Mouse (Mus musculus): ENCODE measurements around the gene Lpar3. TPM values are rescaled to one million over a fixed set of nuclear protein-coding genes. Genes with fewer than 3 reads are reported as not detected.

Lpar3 gene
- total and polyA plus RNA-seq, 2 experiments from 2014 or later, result 0.43 to 0.92 TPM

DNA sequence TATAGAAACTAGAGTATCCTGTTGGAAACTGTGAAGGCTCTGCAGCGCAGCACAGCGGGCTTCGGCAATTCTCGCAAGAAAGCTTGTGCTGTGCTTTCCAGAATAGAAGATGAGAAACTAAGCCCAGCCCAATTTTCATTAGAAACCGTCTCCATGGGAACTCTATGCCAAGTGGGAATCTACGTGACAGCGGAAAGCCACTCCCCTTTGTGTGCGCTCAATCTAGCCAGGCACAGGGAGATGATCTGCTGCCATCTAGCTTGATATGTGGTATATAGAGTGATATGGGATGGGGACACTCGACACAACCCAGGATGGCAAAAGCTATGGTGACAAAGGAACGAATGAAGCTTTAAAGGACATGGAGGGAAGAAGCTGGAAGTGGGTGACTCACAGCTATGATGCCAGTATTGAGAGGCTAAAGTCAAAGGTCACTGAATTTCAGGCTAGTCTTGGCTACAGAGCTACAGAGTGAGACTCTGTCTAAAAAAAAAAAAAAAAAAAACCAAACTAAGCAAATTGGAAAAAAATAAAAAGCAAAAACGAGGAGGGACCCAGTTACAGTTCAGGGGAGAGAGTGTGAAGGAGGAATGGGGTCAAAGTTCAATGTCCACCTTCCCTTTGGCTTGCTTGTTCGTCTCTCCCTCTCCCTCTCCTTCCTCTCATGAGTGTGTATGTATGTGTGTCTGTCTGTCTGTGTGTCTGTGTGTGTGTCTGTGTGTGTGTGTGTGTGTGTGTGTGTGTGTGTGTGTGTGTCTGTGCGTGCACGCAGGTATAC lies 47.5 kb downstream of the Lpar3 start:
- 67% methylated on average over 14 of the region's 14 CpGs for WGBS
- peak; percentile 97 for ATAC-seq
- H3K9me3 ChIP-seq (ENCODE audit: low read length), result no peaks in the 10 kb centered on the region
- H3K36me3 ChIP-seq (ENCODE audit: insufficient read depth), result no peaks in the 10 kb centered on the region
- H3K27me3 ChIP-seq (ENCODE audit: insufficient read depth, low read length), result no peaks in the 10 kb centered on the region
- peak overlapping the region; percentile 16 for H3K4me2 ChIP-seq (ENCODE audit: low read depth)
- no peak overlapping the region for H3K9ac ChIP-seq
- peak; percentile 60 for TF ChIP-seq CTCF (IDR thresholded peaks at IDR 0.05; ENCODE audit: low read depth)
- no peak overlapping the region for H3K4me3 ChIP-seq (ENCODE audit: low read depth, low read length)
- peak; percentile 83 for DNase-seq
- 0 out of 2 replicates have a peak, but pooled peaks cover 7% of the 10 kb centered on the region for H3K4me1 ChIP-seq (ENCODE audit: insufficient read depth)
- no peak overlapping the region for H3K27ac ChIP-seq (ENCODE audit: low read depth, low read length)

DNA sequence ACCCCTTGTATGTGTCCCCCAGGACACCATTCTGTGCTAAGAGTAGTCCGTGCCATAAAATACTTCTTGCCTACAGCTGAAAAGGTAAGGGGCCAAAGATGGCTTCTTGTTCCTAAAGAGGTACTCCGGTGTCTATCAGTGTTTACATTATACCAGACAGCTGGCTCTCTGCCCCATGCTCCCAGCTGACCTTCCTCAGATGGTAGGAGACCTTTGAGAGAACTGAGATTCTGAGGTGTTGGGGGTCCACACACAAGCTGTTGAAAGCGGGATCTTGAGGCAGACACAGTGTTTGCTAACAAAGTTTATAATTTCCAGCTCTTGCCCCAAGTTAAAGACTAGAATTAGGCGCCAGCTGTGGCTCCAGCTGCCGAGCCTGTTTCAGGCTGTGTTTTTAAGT lies 53.7 kb downstream of the Lpar3 start:
- TF ChIP-seq CTCF (IDR thresholded peaks at IDR 0.05; ENCODE audit: low read depth), result no peak
- Histone ChIP-seq H3K36me3 (ENCODE audit: insufficient read depth) (no peaks in the 10 kb centered on the region), H3K4me3 (ENCODE audit: low read depth, low read length) (no peak overlapping the region), H3K4me2 (ENCODE audit: low read depth) (no peak overlapping the region), H3K27ac (ENCODE audit: low read depth, low read length) (no peak overlapping the region), H3K27me3 (ENCODE audit: insufficient read depth, low read length) (no peaks in the 10 kb centered on the region), H3K4me1 (ENCODE audit: insufficient read depth) (0 out of 2 replicates have a peak, but pooled peaks cover 3% of the 10 kb centered on the region), H3K9ac (no peak overlapping the region), H3K9me3 (ENCODE audit: low read length) (no peaks in the 10 kb centered on the region)
- 83% methylated on average over 5 of the region's 5 CpGs for WGBS
- DNase-seq, result no peak
- ATAC-seq, result no peak

DNA sequence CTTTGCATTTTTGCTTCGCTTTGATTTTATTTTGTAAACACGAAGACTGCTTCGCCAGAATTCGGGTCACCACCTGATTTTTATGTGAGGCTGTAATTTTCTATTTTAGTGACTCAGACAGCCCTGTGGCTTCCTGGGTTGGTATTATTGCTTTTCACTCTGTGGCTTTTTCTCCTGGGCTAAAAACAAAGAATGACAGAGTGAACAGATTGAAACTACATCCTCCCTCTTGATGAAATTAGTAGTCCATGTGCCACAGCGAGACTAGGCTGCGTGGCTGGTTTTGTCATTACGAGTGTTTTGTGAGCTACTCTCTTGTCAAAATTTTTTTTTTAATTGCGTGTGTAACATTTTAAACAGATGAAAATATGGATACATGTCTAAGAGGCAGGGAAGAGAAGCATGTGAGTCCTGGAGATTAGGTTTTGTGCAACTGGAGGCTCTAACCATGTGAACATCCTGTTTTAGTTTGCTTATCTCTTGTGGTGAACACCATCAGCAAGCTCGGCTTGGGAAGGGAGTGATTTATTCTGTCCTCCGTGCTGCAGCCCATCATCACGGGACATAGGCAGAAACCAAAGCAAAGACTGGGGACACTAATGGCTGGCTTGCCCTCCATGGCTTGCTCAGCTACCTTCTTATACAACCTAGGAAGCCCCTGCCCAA lies 54.7 kb downstream of the Lpar3 start:
- H3K4me3 ChIP-seq (ENCODE audit: low read depth, low read length), result no peak overlapping the region
- no peaks in the 10 kb centered on the region for H3K27me3 ChIP-seq (ENCODE audit: insufficient read depth, low read length)
- H3K4me2 ChIP-seq (ENCODE audit: low read depth), result no peak overlapping the region
- 0 out of 2 replicates have a peak, but pooled peaks cover 3% of the 10 kb centered on the region for H3K4me1 ChIP-seq (ENCODE audit: insufficient read depth)
- H3K9ac ChIP-seq, result no peak overlapping the region
- WGBS, result 78% methylated on average over 11 of the region's 11 CpGs
- H3K9me3 ChIP-seq (ENCODE audit: low read length), result no peaks in the 10 kb centered on the region
- TF ChIP-seq CTCF (IDR thresholded peaks at IDR 0.05; ENCODE audit: low read depth), result no peak
- peak; percentile 21 for DNase-seq
- ATAC-seq, result peak; percentile 47
- no peak overlapping the region for H3K27ac ChIP-seq (ENCODE audit: low read depth, low read length)
- H3K36me3 ChIP-seq (ENCODE audit: insufficient read depth), result no peaks in the 10 kb centered on the region

DNA sequence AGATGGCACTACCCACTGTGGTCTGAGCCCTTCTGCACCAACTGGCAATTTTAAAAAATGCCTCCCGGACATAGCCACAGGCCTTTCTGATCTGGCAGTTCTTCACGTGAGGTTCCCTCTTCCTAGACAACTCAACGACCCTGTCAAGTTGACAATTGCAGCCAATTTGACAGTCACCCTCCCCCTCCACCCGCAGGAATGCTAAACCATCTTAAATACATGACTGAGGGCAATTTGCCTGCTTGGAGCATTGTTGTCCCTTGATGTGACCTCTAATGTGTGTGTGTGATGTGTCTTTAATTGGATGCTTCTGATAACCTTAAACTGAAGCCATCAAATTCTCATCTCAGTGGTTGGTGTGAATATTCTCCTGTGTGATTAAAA lies 55.3 kb downstream of the Lpar3 start:
- no peak overlapping the region for H3K4me2 ChIP-seq (ENCODE audit: low read depth)
- no peak overlapping the region for H3K9ac ChIP-seq
- no peak overlapping the region for H3K4me3 ChIP-seq (ENCODE audit: low read depth, low read length)
- H3K36me3 ChIP-seq (ENCODE audit: insufficient read depth), result no peaks in the 10 kb centered on the region
- DNase-seq (no peak), ATAC-seq (no peak)
- no peaks in the 10 kb centered on the region for H3K27me3 ChIP-seq (ENCODE audit: insufficient read depth, low read length)
- no peak for TF ChIP-seq CTCF (IDR thresholded peaks at IDR 0.05; ENCODE audit: low read depth)
- no peak overlapping the region for H3K27ac ChIP-seq (ENCODE audit: low read depth, low read length)
- H3K4me1 ChIP-seq (ENCODE audit: insufficient read depth), result 0 out of 2 replicates have a peak, but pooled peaks cover 3% of the 10 kb centered on the region
- 49% methylated on average over 4 of the region's 4 CpGs for WGBS
- no peaks in the 10 kb centered on the region for H3K9me3 ChIP-seq (ENCODE audit: low read length)

DNA sequence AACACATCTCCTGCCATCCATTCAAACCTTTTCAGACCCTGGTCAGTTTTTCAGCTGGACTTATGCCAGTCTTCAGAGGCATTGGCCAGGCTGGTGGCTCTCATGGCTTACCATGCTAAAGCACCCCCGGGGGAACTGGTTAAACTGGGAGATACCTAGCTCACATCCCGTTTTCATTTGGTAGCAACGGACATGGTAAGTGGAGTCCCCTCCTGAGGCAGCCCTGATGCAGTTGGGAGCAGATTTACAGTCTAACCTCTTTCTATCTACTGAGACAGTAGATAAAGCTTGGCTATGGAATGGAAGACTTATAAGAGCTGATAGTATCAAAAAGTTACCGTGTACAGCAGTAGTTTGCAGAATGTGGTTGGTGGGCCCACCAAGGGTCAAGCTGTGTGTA lies 56.2 kb downstream of the Lpar3 start:
- Histone ChIP-seq H3K36me3 (ENCODE audit: insufficient read depth) (no peaks in the 10 kb centered on the region), H3K4me3 (ENCODE audit: low read depth, low read length) (no peak overlapping the region), H3K9ac (no peak overlapping the region), H3K27me3 (ENCODE audit: insufficient read depth, low read length) (no peaks in the 10 kb centered on the region), H3K4me1 (ENCODE audit: insufficient read depth) (no peaks in the 10 kb centered on the region), H3K27ac (ENCODE audit: low read depth, low read length) (no peak overlapping the region), H3K9me3 (ENCODE audit: low read length) (no peaks in the 10 kb centered on the region), H3K4me2 (ENCODE audit: low read depth) (no peak overlapping the region)
- TF ChIP-seq CTCF (IDR thresholded peaks at IDR 0.05; ENCODE audit: low read depth), result no peak
- DNase-seq (no peak), ATAC-seq (no peak)
- WGBS, result 94% methylated on average over 4 of the region's 4 CpGs

DNA sequence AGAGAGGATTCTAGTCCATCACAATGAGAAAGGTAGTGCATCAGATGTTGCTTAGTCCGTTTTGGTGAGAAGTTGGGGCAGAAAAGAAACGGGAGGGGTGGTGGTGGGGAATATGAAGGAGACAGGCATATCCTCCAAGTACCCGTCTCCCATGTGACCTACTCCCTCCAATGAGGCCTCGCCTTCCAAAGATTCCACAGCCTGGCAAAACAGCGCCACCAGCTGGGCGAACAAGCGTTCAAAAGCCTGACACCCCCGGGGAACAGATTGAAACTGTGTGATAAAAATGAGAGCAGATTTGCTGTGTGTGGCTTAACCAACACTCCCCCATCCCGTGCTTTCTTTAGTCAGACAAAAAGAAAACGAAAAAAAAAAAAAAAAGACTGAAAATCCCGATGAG lies 56.7 kb downstream of the Lpar3 start:
- no peak overlapping the region for H3K4me3 ChIP-seq (ENCODE audit: low read depth, low read length)
- H3K27ac ChIP-seq (ENCODE audit: low read depth, low read length), result no peak overlapping the region
- no peak overlapping the region for H3K4me2 ChIP-seq (ENCODE audit: low read depth)
- 82% methylated on average over 11 of the region's 11 CpGs for WGBS
- peak; percentile 39 for TF ChIP-seq CTCF (IDR thresholded peaks at IDR 0.05; ENCODE audit: low read depth)
- H3K9ac ChIP-seq, result no peak overlapping the region
- ATAC-seq, result no peak
- no peaks in the 10 kb centered on the region for H3K4me1 ChIP-seq (ENCODE audit: insufficient read depth)
- H3K27me3 ChIP-seq (ENCODE audit: insufficient read depth, low read length), result no peaks in the 10 kb centered on the region
- DNase-seq, result peak; percentile 24
- no peaks in the 10 kb centered on the region for H3K36me3 ChIP-seq (ENCODE audit: insufficient read depth)
- H3K9me3 ChIP-seq (ENCODE audit: low read length), result no peaks in the 10 kb centered on the region

Data from forebrain, postnatal 0 days (tissue).